Mouse (Mus musculus): ENCODE results near the gene Pcyt2. TPM values are rescaled to one million over a fixed set of nuclear protein-coding genes. Genes with fewer than 3 reads are reported as not detected.
A peak's percentile ranks its signal among the peaks of the same experiment; 100 is the strongest.

Gene Pcyt2
- total and polyA plus RNA-seq, 3 experiments = 86.7 to 87.3 TPM; not detected in 1

GRCm38 (mm10) chr11:120616617-120617294, 980 bp downstream of the Pcyt2 start:
- TF ChIP-seq MXI1 (IDR thresholded peaks at IDR 0.05; ENCODE audit: low read depth, low read length) (no peak), CHD1 (IDR thresholded peaks at IDR 0.05; ENCODE audit: low read depth, low read length) (0 out of 2 replicates have a peak, but pooled peaks have one; percentile 19)
- Histone ChIP-seq H3K9ac (ENCODE audit: control insufficient read depth, low read depth, low read length, poor library complexity, severe bottlenecking) (peak overlapping the region; percentile 90), H3K79me2 (ENCODE audit: control insufficient read depth, insufficient read depth, low read length, poor library complexity) (peaks cover 23% of the 10 kb centered on the region), H3K4me3 (ENCODE audit: control insufficient read depth in 1 of 2, insufficient read depth in 1 of 2, low read depth in 2 of 2, low read length in 2 of 2) (peak overlapping the region; percentile 88 to 93), H3K27ac (ENCODE audit: control insufficient read depth, low read depth, low read length) (peak overlapping the region; percentile 57), H3K4me1 (ENCODE audit: control insufficient read depth in 1 of 2, insufficient read depth in 2 of 2, low read length in 2 of 2) (peaks cover 0 to 10% of the 10 kb centered on the region in 2 experiments; a peak in 3 of 4 replicates), H3K27me3 (ENCODE audit: control insufficient read depth in 1 of 2, insufficient read depth in 2 of 2, low read length in 2 of 2) (no peaks in the 10 kb centered on the region), H3K36me3 (ENCODE audit: control insufficient read depth in 1 of 2, insufficient read depth in 2 of 2, low read length in 2 of 2) (peaks cover 4 to 8% of the 10 kb centered on the region in 2 experiments), H3K9me3 (replicated peaks; ENCODE audit: insufficient read depth, low read length) (no peaks in the 10 kb centered on the region)
- DNase-seq (ENCODE audit: low read depth, low spot score) = peak; percentile 32

GRCm38 (mm10) chr11:120615606-120616203, 2.0 kb downstream of the Pcyt2 start:
- DNase-seq (ENCODE audit: low read depth, low spot score) = no peak
- Histone ChIP-seq H3K4me1 (ENCODE audit: control insufficient read depth in 1 of 2, insufficient read depth in 2 of 2, low read length in 2 of 2) (peaks cover 0 to 10% of the 10 kb centered on the region in 2 experiments; a peak in 3 of 4 replicates), H3K27ac (ENCODE audit: control insufficient read depth, low read depth, low read length) (no peak overlapping the region), H3K36me3 (ENCODE audit: control insufficient read depth in 1 of 2, insufficient read depth in 2 of 2, low read length in 2 of 2) (peaks cover 4 to 8% of the 10 kb centered on the region in 2 experiments), H3K79me2 (ENCODE audit: control insufficient read depth, insufficient read depth, low read length, poor library complexity) (peaks cover 23% of the 10 kb centered on the region), H3K27me3 (ENCODE audit: control insufficient read depth in 1 of 2, insufficient read depth in 2 of 2, low read length in 2 of 2) (no peaks in the 10 kb centered on the region), H3K9ac (ENCODE audit: control insufficient read depth, low read depth, low read length, poor library complexity, severe bottlenecking) (no peak overlapping the region), H3K9me3 (replicated peaks; ENCODE audit: insufficient read depth, low read length) (no peaks in the 10 kb centered on the region), H3K4me3 (ENCODE audit: control insufficient read depth in 1 of 2, insufficient read depth in 1 of 2, low read depth in 2 of 2, low read length in 2 of 2) (no peak overlapping the region)
- TF ChIP-seq E2F4 (IDR thresholded peaks at IDR 0.05; ENCODE audit: borderline replicate concordance, low read depth, low read length) (no peak), SIN3A (IDR thresholded peaks at IDR 0.05; ENCODE audit: low read length) (no peak), CHD1 (IDR thresholded peaks at IDR 0.05; ENCODE audit: low read depth, low read length) (no peak), POLR2A (IDR thresholded peaks at IDR 0.05; ENCODE audit: control insufficient read depth in 1 of 2, insufficient read depth in 1 of 2, low read depth in 1 of 2, low read length in 2 of 2, poor library complexity in 1 of 2) (no peak), HCFC1 (IDR thresholded peaks at IDR 0.05; ENCODE audit: low read depth, low read length) (no peak), ZMIZ1 (IDR thresholded peaks at IDR 0.05; ENCODE audit: low read depth, low read length) (no peak)

GRCm38 (mm10) chr11:120615167-120615566, 2.6 kb downstream of the Pcyt2 start:
- Histone ChIP-seq H3K27me3 (ENCODE audit: control insufficient read depth in 1 of 2, insufficient read depth in 2 of 2, low read length in 2 of 2) (no peaks in the 10 kb centered on the region), H3K27ac (ENCODE audit: control insufficient read depth, low read depth, low read length) (no peak overlapping the region), H3K79me2 (ENCODE audit: control insufficient read depth, insufficient read depth, low read length, poor library complexity) (peaks cover 23% of the 10 kb centered on the region), H3K9me3 (replicated peaks; ENCODE audit: insufficient read depth, low read length) (no peaks in the 10 kb centered on the region), H3K4me1 (ENCODE audit: control insufficient read depth in 1 of 2, insufficient read depth in 2 of 2, low read length in 2 of 2) (peaks cover 0 to 10% of the 10 kb centered on the region in 2 experiments; a peak in 3 of 4 replicates), H3K9ac (ENCODE audit: control insufficient read depth, low read depth, low read length, poor library complexity, severe bottlenecking) (no peak overlapping the region), H3K36me3 (ENCODE audit: control insufficient read depth in 1 of 2, insufficient read depth in 2 of 2, low read length in 2 of 2) (peaks cover 4 to 8% of the 10 kb centered on the region in 2 experiments), H3K4me3 (ENCODE audit: control insufficient read depth in 1 of 2, insufficient read depth in 1 of 2, low read depth in 2 of 2, low read length in 2 of 2) (no peak overlapping the region)
- TF ChIP-seq TCF12 (IDR thresholded peaks at IDR 0.05; ENCODE audit: low read depth, low read length) = no peak
- TF ChIP-seq RCOR1 (IDR thresholded peaks at IDR 0.05; ENCODE audit: low read depth, low read length) = no peak
- TF ChIP-seq ZC3H11A (IDR thresholded peaks at IDR 0.05; ENCODE audit: low read depth, low read length) = no peak
- no peak for TF ChIP-seq JUND (IDR thresholded peaks at IDR 0.05; ENCODE audit: low read depth, low read length)
- TF ChIP-seq ELF1 (IDR thresholded peaks at IDR 0.05; ENCODE audit: low read depth, low read length) = no peak
- DNase-seq (ENCODE audit: low read depth, low spot score) = no peak

All from MEL (cell line).